Mouse (Mus musculus): Measurements from ENCODE around the gene Aldh18a1. TPM values are rescaled to one million over a fixed set of nuclear protein-coding genes. Genes with fewer than 3 reads are reported as not detected.
"Not testable (repeated sequence)": the region's sequence is repeated elsewhere in the genome, so short reads cannot be mapped to it uniquely, and the experiment has no call there.

The Aldh18a1 gene
- polyA plus RNA-seq, 1 experiment from 2014 or later = 62.7 TPM

- ATAC-seq (ENCODE audit: low FRiP score) = no peak
- DNase-seq (ENCODE audit: low spot score) = no peak
- Histone ChIP-seq H3K36me3 (ENCODE audit: control insufficient read depth, insufficient read depth, low read length) (peaks cover 23% of the 10 kb centered on the region), H3K4me3 (ENCODE audit: low read depth, low read length) (no peak overlapping the region), H3K4me2 (replicated peaks; ENCODE audit: low read depth, low read length) (no peak overlapping the region), H3K9me3 (ENCODE audit: control insufficient read depth, low read length) (0 out of 2 replicates have a peak, but pooled peaks cover 3% of the 10 kb centered on the region), H3K27me3 (ENCODE audit: control insufficient read depth, insufficient read depth, low read length) (no peaks in the 10 kb centered on the region), H3K9ac (ENCODE audit: low read depth, low read length) (no peak overlapping the region), H3K4me1 (replicated peaks; ENCODE audit: control insufficient read depth, insufficient read depth, low read length) (no peaks in the 10 kb centered on the region), H3K27ac (ENCODE audit: low read depth, low read length) (no peak overlapping the region)
- 92% methylated on average over 5 of the region's 5 CpGs for WGBS
Observed at GRCm38 (mm10) chr19:40575438-40575837, 12.8 kb downstream of the Aldh18a1 start.

DNA sequence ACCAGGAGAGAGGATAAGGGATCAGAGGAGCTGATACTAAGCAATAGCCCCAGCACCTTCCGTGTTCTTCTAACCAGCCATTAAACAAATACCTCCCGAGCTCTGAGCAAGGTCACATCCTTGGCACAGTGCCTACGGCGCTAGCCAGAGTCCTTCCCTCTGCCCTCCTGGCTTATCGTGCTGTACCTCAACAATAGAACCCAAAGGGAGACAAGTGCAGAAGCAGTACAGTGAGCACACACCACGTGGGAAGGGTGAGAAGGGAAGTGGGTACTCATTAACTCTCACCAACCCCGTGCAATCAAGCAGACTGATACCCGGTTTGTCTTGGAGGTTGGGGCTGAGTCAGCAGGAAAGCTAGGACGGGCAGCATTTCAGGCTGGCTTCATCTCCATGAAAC, 17.5 kb downstream of the Aldh18a1 start:
- WGBS = 92% methylated on average over 9 of the region's 9 CpGs
- no peak overlapping the region for H3K9ac ChIP-seq (ENCODE audit: low read depth, low read length)
- H3K9me3 ChIP-seq (ENCODE audit: control insufficient read depth, low read length) = 0 out of 2 replicates have a peak, but pooled peaks cover 4% of the 10 kb centered on the region
- no peaks in the 10 kb centered on the region for H3K27me3 ChIP-seq (ENCODE audit: control insufficient read depth, insufficient read depth, low read length)
- ATAC-seq (ENCODE audit: low FRiP score) (no peak), DNase-seq (ENCODE audit: low spot score) (no peak)
- no peaks in the 10 kb centered on the region for H3K4me1 ChIP-seq (replicated peaks; ENCODE audit: control insufficient read depth, insufficient read depth, low read length)
- no peak overlapping the region for H3K4me3 ChIP-seq (ENCODE audit: low read depth, low read length)
- H3K4me2 ChIP-seq (replicated peaks; ENCODE audit: low read depth, low read length) = no peak overlapping the region
- H3K27ac ChIP-seq (ENCODE audit: low read depth, low read length) = no peak overlapping the region
- peaks cover 44% of the 10 kb centered on the region for H3K36me3 ChIP-seq (ENCODE audit: control insufficient read depth, insufficient read depth, low read length)

DNA sequence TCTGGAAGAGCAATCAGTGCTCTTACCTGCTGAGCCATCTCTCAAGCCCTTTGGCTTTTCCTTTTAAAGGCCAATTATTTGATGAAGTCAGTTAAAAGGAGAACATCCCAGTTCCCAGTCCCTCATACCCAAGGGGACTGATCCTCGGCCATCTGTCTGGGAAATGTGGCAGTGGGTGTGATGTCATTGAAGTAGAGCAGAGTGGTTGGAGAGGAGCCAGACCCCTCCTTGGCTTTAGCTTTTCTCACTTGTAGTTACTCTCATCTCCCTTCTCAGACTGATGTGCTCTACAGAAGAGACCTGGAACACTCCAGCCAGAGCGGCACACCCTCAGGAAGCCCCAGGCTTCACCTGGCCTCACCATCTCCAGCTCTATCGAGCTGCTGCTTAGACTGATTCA, 20.6 kb downstream of the Aldh18a1 start:
- Histone ChIP-seq H3K9me3 (ENCODE audit: control insufficient read depth, low read length) (0 out of 2 replicates have a peak, but pooled peaks cover 4% of the 10 kb centered on the region), H3K9ac (ENCODE audit: low read depth, low read length) (no peak overlapping the region), H3K4me3 (ENCODE audit: low read depth, low read length) (no peak overlapping the region), H3K4me1 (replicated peaks; ENCODE audit: control insufficient read depth, insufficient read depth, low read length) (no peaks in the 10 kb centered on the region), H3K27me3 (ENCODE audit: control insufficient read depth, insufficient read depth, low read length) (no peaks in the 10 kb centered on the region), H3K36me3 (ENCODE audit: control insufficient read depth, insufficient read depth, low read length) (peaks cover 39% of the 10 kb centered on the region), H3K4me2 (replicated peaks; ENCODE audit: low read depth, low read length) (no peak overlapping the region), H3K27ac (ENCODE audit: low read depth, low read length) (no peak overlapping the region)
- 95% methylated on average over 3 of the region's 3 CpGs for WGBS
- DNase-seq (ENCODE audit: low spot score) (no peak), ATAC-seq (ENCODE audit: low FRiP score) (no peak)

DNA sequence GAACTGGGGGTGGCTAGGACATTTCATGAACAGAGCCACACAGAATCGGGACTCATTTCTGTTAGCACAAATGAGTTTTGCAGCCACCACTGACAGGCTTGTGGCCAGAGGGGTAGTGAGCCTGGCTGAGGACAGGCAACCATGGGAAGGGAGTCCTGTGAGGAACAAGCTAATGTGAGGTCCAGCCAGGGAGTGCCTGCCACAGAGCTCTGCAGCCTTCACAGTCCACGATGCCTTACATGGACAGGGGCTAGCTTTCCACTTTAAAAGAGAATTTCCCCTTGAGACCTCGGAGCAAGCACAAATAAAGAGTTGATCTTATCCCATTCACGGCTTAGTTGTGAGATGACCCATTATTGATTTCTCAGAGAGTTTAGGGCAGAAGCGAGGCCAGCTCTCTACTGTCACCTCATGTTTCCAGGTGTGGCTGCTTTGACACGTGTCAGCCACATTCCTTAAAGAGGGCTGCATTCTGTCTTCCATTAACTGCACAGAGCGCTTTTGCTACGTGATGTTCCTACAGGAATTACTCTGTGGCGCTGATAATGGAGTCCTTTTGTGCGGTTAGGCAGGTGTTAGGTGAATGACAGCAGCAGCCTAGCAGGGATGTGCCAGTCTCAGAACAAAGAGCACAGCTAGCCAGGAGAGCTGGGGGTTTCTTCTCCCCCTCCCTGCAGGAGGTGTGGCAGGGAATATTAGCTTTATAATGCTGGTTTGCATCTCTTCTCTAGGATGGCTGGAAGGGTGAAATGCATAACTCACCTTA, 24.2 kb downstream of the Aldh18a1 start:
- H3K27ac ChIP-seq (ENCODE audit: low read depth, low read length) = no peak overlapping the region
- H3K4me2 ChIP-seq (replicated peaks; ENCODE audit: low read depth, low read length) = no peak overlapping the region
- no peak overlapping the region for H3K4me3 ChIP-seq (ENCODE audit: low read depth, low read length)
- DNase-seq (ENCODE audit: low spot score) (no peak), ATAC-seq (ENCODE audit: low FRiP score) (no peak)
- no peaks in the 10 kb centered on the region for H3K9me3 ChIP-seq (ENCODE audit: control insufficient read depth, low read length)
- H3K36me3 ChIP-seq (ENCODE audit: control insufficient read depth, insufficient read depth, low read length) = peaks cover 23% of the 10 kb centered on the region
- no peaks in the 10 kb centered on the region for H3K4me1 ChIP-seq (replicated peaks; ENCODE audit: control insufficient read depth, insufficient read depth, low read length)
- 87% methylated on average over 10 of the region's 10 CpGs for WGBS
- no peak overlapping the region for H3K9ac ChIP-seq (ENCODE audit: low read depth, low read length)
- no peaks in the 10 kb centered on the region for H3K27me3 ChIP-seq (ENCODE audit: control insufficient read depth, insufficient read depth, low read length)

DNA sequence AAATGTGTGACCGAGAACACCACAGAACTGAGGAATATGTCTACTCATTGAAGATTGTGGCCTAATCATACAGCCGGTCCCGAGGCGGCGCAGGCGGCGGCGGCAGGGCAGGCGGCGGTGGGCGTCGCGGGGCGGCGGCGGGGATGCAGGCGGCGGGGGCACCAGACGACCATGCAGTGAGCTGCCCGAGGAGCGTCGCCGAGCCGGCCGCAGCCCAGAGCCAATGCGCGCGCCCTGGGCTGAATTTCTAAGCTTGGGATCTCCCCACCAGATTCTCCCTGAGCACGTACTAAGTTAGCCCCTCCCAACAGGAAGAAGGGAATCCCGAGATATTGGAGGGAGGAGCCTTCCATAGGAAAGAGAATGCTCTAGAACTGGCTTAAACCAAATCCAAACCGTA, 26.7 kb downstream of the Aldh18a1 start:
- not testable (repeated sequence) for H3K9ac ChIP-seq (ENCODE audit: low read depth, low read length); H3K27ac ChIP-seq (ENCODE audit: low read depth, low read length); H3K4me2 ChIP-seq (replicated peaks; ENCODE audit: low read depth, low read length); H3K4me3 ChIP-seq (ENCODE audit: low read depth, low read length); ATAC-seq (ENCODE audit: low FRiP score); DNase-seq (ENCODE audit: low spot score); H3K27me3 ChIP-seq (ENCODE audit: control insufficient read depth, insufficient read depth, low read length); H3K9me3 ChIP-seq (ENCODE audit: control insufficient read depth, low read length); H3K4me1 ChIP-seq (replicated peaks; ENCODE audit: control insufficient read depth, insufficient read depth, low read length)
- 56% methylated on average over 13 of the region's 31 CpGs for WGBS
- H3K36me3 ChIP-seq (ENCODE audit: control insufficient read depth, insufficient read depth, low read length) = peaks cover 24% of the 10 kb centered on the region

GRCm38 (mm10) chr19:40556029-40556428, 32.2 kb downstream of the Aldh18a1 start:
- DNase-seq (ENCODE audit: low spot score) (no peak), ATAC-seq (ENCODE audit: low FRiP score) (no peak)
- H3K27me3 ChIP-seq (ENCODE audit: control insufficient read depth, insufficient read depth, low read length) = no peaks in the 10 kb centered on the region
- no peak overlapping the region for H3K9ac ChIP-seq (ENCODE audit: low read depth, low read length)
- no peaks in the 10 kb centered on the region for H3K9me3 ChIP-seq (ENCODE audit: control insufficient read depth, low read length)
- H3K27ac ChIP-seq (ENCODE audit: low read depth, low read length) = no peak overlapping the region
- no peaks in the 10 kb centered on the region for H3K4me1 ChIP-seq (replicated peaks; ENCODE audit: control insufficient read depth, insufficient read depth, low read length)
- peaks cover 21% of the 10 kb centered on the region for H3K36me3 ChIP-seq (ENCODE audit: control insufficient read depth, insufficient read depth, low read length)
- H3K4me3 ChIP-seq (ENCODE audit: low read depth, low read length) = no peak overlapping the region
- 79% methylated on average over 7 of the region's 7 CpGs for WGBS
- H3K4me2 ChIP-seq (replicated peaks; ENCODE audit: low read depth, low read length) = no peak overlapping the region

DNA sequence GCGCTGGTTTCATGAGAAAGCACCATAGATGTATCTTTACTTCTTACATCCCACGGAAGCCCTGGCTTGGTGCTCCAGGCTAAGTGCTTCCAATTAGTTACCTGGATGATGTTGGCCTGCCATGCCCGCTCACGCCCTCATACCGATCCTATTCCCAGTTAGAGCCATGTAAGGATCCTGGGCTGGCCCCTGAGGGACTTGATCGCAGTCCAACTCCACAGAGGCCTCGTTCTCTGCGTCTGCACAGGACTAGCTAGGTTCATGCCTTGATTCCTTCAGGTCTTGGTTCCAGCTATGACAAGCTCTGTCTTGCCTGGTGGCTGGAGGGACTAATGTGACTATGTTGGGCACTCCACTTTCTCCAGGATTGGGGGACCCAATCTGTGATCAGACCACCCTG, 33.1 kb downstream of the Aldh18a1 start:
- 98% methylated on average over 8 of the region's 8 CpGs for WGBS
- H3K27me3 ChIP-seq (ENCODE audit: control insufficient read depth, insufficient read depth, low read length) = no peaks in the 10 kb centered on the region

GRCm38 (mm10) chr19:40554343-40554742, 33.9 kb downstream of the Aldh18a1 start:
- H3K4me3 ChIP-seq (ENCODE audit: low read depth, low read length) = no peak overlapping the region
- no peaks in the 10 kb centered on the region for H3K9me3 ChIP-seq (ENCODE audit: control insufficient read depth, low read length)
- no peaks in the 10 kb centered on the region for H3K4me1 ChIP-seq (replicated peaks; ENCODE audit: control insufficient read depth, insufficient read depth, low read length)
- H3K27ac ChIP-seq (ENCODE audit: low read depth, low read length) = no peak overlapping the region
- H3K27me3 ChIP-seq (ENCODE audit: control insufficient read depth, insufficient read depth, low read length) = no peaks in the 10 kb centered on the region
- WGBS = 97% methylated on average over 11 of the region's 11 CpGs
- peaks cover 21% of the 10 kb centered on the region for H3K36me3 ChIP-seq (ENCODE audit: control insufficient read depth, insufficient read depth, low read length)
- H3K4me2 ChIP-seq (replicated peaks; ENCODE audit: low read depth, low read length) = no peak overlapping the region
- DNase-seq (ENCODE audit: low spot score) (no peak), ATAC-seq (ENCODE audit: low FRiP score) (no peak)
- H3K9ac ChIP-seq (ENCODE audit: low read depth, low read length) = no peak overlapping the region

More for the DNA sequence above, 33.1 kb downstream of the Aldh18a1 start:
- DNase-seq (ENCODE audit: low spot score) (no peak), ATAC-seq (ENCODE audit: low FRiP score) (no peak)
- Histone ChIP-seq H3K27ac (ENCODE audit: low read depth, low read length) (no peak overlapping the region), H3K9ac (ENCODE audit: low read depth, low read length) (no peak overlapping the region), H3K4me2 (replicated peaks; ENCODE audit: low read depth, low read length) (no peak overlapping the region), H3K9me3 (ENCODE audit: control insufficient read depth, low read length) (no peaks in the 10 kb centered on the region), H3K36me3 (ENCODE audit: control insufficient read depth, insufficient read depth, low read length) (peaks cover 21% of the 10 kb centered on the region), H3K4me3 (ENCODE audit: low read depth, low read length) (no peak overlapping the region), H3K4me1 (replicated peaks; ENCODE audit: control insufficient read depth, insufficient read depth, low read length) (no peaks in the 10 kb centered on the region)

GRCm38 (mm10) chr19:40553849-40554248, 34.4 kb downstream of the Aldh18a1 start:
- no peak for DNase-seq (ENCODE audit: low spot score)
- ATAC-seq (ENCODE audit: low FRiP score) = no peak
- 95% methylated on average over 6 of the region's 6 CpGs for WGBS
- no peaks in the 10 kb centered on the region for H3K9me3 ChIP-seq (ENCODE audit: control insufficient read depth, low read length)
- H3K9ac ChIP-seq (ENCODE audit: low read depth, low read length) = no peak overlapping the region
- no peak overlapping the region for H3K4me3 ChIP-seq (ENCODE audit: low read depth, low read length)
- H3K4me1 ChIP-seq (replicated peaks; ENCODE audit: control insufficient read depth, insufficient read depth, low read length) = no peaks in the 10 kb centered on the region
- H3K27ac ChIP-seq (ENCODE audit: low read depth, low read length) = no peak overlapping the region
- H3K4me2 ChIP-seq (replicated peaks; ENCODE audit: low read depth, low read length) = no peak overlapping the region
- H3K27me3 ChIP-seq (ENCODE audit: control insufficient read depth, insufficient read depth, low read length) = no peaks in the 10 kb centered on the region
- peaks cover 21% of the 10 kb centered on the region for H3K36me3 ChIP-seq (ENCODE audit: control insufficient read depth, insufficient read depth, low read length)
